Mouse (Mus musculus) liver, adult (tissue): ENCODE results near the gene Synm.

Experiments used
- GATA4 ChIP-seq: IDR thresholded peaks from 2 replicates; pipeline ENCODE4 v1.6.1; 2014; ENCODE audit warnings: mild to moderate bottlenecking, low read length; ENCODE audit not compliant: insufficient replicate concordance

The Synm gene

DNA sequence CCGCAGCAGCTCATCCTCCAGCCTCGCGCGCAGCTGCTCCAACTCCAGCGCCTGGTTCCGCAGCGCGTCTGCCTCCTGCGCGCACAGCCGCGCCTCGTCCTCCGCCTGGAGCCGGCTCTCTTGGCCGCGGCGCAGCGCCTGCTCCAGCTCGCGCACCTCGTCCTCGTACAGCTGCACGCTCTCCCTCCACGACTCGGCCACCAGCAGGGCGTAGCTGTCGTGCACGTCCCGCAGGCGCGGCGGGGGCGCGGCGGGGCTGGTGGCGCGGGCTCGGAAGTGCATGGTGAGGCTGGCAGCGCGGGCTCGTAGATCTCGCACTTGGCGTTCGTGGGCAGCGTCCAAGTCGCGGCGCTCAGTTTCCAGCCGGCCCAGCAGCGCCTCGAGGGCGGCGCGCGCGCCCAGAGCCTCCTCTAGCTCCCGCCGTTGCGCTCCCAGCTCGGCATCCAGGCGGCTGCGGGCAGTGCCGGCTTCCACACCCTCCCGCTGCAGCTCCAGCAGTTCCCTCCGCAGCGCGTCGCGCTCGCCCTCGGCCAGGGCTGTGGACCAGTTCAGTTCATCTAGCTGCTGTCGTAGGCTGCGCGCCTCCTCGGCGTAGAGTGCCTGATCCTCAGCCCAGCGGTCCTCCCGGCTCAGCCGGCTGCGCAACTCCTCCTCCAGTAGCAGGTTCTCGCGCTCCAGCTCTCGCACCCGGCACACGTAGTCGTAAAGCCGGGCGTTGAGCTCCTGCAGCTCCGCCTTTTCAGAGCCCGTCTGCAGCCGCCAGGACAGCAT is 499 bp downstream of the Synm start:
- TF ChIP-seq GATA4: no peak

DNA sequence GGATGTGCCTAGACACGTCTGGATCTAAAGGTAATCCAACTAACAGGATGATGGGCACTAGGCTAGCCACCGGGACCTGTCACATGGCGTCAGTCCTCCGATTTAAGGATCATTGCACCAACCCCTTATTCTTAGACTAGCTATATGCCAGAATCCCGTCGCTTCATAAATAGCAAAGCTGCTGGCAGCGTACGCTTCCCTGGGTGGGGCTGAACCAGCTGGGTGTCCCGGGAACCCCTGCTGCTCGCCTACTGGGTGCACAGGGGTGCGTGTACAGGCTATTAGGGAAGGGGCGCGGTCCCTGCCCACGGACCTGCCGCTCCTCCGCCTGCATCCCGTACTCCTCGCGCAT is 1.1 kb downstream of the Synm start:
- no peak for TF ChIP-seq GATA4

DNA sequence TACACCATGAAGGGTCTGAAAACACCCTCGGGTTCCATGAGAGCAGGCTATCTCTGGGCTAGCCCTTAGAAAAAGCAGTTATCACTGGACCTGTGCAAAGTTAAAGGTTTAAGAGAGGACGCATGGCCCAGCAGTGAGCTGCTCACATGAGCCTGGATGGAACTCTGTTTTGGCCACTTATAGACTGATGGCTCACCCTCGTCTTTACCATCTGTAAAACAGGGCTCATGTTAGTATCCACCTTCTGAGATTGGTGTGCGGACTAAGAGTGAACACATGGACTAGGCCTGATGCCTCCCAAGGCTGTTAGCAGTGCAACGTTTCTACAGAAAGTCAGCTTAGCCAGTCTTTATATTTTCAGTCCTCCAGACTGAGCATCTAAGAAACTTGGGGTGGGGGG is 2.9 kb downstream of the Synm start:
- no peak for TF ChIP-seq GATA4

GRCm38 (mm10) chr7:67755366-67755765 is 4.2 kb downstream of the Synm start:
- no peak for TF ChIP-seq GATA4

DNA sequence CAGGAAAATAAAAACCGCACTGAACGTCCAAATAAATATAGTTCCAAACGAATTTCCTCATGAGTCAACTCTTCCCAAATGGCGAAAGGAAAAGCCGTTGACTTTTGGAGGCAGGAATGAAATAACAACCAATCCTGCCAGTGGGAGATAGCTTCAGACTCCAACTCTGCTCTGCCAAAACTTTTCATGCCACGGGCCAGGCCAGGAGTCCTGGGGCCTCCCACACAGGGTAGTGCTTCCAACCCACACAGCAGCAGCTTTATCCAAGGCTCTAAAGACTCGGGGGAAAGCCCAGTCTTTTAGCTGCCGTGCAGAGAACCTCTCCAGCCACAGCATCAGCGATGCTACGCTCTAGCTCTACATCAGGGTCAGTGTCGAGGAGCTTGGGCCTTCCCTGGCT is 4.9 kb downstream of the Synm start:
- no peak for TF ChIP-seq GATA4

GRCm38 (mm10) chr7:67749441-67750239 is 9.9 kb downstream of the Synm start:
- TF ChIP-seq GATA4: no peak

DNA sequence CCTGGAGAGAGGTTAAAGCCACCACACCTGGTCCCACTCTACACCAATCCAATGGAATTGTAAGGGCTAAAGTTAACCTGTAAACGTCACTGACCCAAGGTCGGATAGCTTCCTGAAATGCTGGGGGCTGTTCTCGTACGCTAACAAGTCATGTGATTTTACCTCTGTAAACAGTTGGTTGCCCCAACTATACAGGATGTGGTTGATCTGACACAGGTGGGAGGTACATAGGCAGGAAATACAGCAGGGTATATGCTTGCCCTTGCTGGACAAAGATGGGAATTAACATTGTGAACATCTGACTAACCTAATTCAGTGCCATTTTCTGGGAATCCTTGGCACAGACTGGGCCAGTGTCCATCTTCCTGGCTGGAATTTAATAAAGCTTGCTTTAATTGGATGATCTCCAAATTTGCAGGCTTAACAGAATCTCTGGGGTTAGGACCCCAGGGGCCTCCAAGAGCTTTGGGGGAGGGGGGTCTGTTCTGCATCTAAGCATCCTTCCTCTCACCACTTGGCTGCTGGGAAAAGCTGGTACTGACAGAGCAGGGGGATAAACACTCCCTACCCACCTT is 11.7 kb downstream of the Synm start:
- no peak for TF ChIP-seq GATA4

- TF ChIP-seq GATA4: no peak
These were observed 17.8 kb downstream of the Synm start for GRCm38 (mm10) chr7:67741706-67742105.

DNA sequence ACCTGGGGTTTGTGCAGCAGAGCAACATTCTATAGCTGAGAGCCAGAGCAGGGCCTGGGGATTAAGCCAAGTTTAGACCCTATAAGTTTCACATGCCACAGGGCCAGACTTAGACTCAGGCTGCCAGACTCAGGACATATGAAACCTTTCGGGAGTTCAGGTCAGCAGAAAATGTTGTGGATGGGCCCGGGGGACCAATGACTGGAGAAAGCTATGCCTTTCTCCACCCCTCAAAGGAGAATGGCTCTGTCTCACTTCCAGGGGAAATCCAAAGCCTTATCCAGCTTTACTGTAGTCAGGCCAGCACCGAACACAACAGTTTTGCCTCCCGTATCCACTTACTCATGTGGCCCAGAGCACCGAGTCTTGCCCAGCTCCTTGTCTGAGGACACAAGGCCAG is 18.7 kb downstream of the Synm start:
- no peak for TF ChIP-seq GATA4

DNA sequence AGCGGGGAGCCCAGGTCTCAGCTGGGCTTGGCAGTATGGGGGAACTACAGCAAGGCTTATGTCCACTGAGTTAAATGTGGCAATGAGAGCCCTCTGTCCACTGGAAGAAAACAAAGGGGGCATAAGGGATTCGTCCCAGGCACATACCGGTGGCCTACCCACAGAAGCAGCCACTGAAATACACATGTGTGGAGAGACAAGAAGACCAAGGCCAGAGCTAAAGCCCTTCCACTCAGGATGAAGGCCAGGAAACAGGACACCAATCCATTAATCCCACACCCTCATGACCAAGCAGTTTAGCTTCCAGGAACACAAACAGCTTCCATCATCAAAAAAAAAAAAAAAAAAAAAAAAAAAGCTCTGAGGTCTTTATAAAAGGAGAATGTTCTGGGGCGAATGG is 19.2 kb downstream of the Synm start:
- TF ChIP-seq GATA4: no peak

DNA sequence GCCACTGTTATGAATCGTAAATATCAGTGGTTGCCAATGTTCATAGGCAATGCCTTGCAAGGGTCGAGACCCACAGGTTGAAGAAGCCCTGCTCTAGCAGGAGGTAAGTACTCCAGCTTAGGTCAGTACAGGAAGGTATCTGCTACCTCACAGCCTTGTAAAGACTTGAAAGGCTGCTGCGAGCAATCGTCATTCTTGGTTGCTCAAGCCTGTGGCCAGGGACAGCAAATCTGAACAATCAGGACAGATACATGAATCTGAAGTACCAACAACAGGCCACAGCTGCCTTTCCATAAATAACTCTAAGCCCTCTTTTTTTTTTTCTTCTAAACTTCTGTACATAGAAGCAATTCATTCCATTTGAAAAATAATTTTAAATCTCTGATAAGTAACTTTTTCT is 27.3 kb downstream of the Synm start:
- TF ChIP-seq GATA4: no peak

GRCm38 (mm10) chr7:67730431-67731110 is 29.0 kb downstream of the Synm start:
- TF ChIP-seq GATA4: no peak

GRCm38 (mm10) chr7:67728809-67729208 is 30.7 kb downstream of the Synm start:
- no peak for TF ChIP-seq GATA4

DNA sequence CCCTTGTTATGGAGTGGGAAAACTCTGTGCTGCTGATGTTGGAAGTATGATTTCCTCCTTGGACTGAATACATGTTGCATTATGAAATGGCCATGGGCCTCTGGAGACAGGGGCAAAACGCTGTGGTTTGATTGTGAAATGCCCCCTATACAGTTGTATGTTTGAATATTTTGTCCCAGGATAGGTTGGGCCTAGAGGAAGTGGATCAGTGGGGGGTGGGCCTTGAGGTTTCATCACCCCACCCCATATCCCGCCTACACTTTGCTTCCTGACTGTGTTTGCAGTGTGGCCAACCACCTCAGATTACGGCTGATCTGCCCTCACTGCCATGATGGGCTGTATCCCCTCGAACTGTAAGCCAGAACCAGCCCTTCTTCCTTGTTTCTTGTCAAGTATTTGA is 31.3 kb downstream of the Synm start:
- no peak for TF ChIP-seq GATA4

- TF ChIP-seq GATA4: no peak
These were observed 34.5 kb downstream of the Synm start for GRCm38 (mm10) chr7:67725016-67725415.

GRCm38 (mm10) chr7:67724536-67724935 is 35.0 kb downstream of the Synm start:
- no peak for TF ChIP-seq GATA4

DNA sequence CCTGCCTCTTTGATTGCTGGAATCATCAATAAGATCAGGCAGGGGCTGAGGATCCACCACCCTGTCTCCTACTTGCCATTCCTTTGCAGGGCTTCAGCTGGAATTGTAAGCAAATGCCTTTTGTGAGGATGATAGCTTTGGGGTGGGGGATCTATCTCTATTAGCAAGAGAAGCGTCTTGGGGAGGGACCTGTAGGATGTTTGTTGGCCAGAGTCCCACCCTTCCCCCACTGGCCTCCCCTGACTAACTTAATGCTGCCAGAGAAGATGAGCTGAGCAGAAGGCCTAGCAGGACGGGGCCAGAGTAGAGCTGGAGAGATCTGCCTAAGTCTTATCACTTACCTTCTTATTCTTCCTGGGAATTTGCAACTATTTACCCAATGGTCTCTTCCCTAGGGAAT is 37.4 kb downstream of the Synm start:
- TF ChIP-seq GATA4: no peak
